Mouse (Mus musculus) layer of hippocampus, postnatal 14 days (tissue): ENCODE data around the gene Tpt1. TPM values are rescaled to one million over a fixed set of nuclear protein-coding genes. Genes with fewer than 3 reads are reported as not detected.
"Not testable (repeated sequence)": the region's sequence is repeated elsewhere in the genome, so short reads cannot be mapped to it uniquely, and the experiment has no call there.

Experiments used
- DNase-seq, 2 experiments: peaks; one replicate each; pipeline ENCODE4 v3.0.0; 2021 to 2022; ENCODE audit warnings: low spot score in 2 of 2, mixed read lengths in 1 of 2
- long read RNA-seq, 2 experiments: library from polyadenylated mRNA; stranded (forward); transcript quantifications; one replicate each; pipeline ENCODE4 v2.0.0; 2021
- total RNA-seq, 2 experiments: library from RNA; stranded (reverse); gene quantifications; 2 replicates each; pipeline ENCODE4 v1.2.3; 2021

Gene Tpt1
- total RNA-seq: 1,000 to 10,000 TPM; 1,171 to 1,217 TPM
- long read RNA-seq, experiment 1, transcript Tpt1-201 (6 exons, 1,169 nt): major isoform, 116 of 142 reads
- long read RNA-seq, experiment 1, partial matches to known transcripts: 4 of 142 reads
- long read RNA-seq, experiment 1, other reads (novel, unspliced or antisense): 18 of 142 reads
- long read RNA-seq, experiment 2, transcript Tpt1-201 (6 exons, 1,169 nt): major isoform, 330 of 368 reads
- long read RNA-seq, experiment 2, partial matches to known transcripts: 10 of 368 reads
- long read RNA-seq, experiment 2, other reads (novel, unspliced or antisense): 26 of 368 reads

DNA sequence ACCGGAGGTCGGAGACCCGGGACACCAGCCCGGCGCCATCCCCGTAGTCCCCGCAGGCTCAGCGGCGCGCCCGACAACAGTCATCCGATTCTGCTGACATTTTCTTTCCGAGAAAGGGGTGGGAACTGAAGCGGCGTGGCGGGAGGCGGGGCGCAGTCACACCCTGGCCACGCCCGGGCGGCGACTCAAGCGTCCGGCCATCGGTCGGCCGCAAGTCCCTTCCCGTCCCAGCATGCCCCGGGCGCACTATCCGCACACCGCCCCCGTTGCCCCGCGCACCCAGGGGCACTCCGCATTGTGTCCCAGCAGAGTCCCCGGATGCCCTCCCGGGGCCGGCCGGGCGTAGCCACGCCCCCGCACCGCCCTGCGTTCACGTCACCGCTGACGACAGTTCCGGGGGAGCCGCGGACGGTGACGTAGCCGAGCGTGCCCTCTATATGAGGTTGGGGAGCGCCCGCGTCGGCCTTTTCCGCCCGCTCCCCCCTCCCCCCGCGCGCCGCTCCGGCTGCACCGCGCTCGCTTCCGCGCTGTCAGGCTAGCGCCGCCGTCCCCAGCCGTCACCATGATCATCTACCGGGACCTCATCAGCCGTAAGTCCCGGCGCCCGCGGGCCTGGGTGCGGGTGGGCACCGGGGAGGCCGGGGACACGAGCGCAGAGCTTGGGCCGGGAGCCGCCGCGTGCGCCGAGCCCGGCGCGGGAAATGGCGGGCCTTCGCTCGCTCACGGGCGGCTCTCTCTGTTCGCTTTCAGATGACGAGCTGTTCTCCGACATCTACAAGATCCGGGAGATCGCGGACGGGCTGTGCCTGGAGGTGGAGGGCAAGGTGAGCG is at the start of gene Tpt1:
Gene Tpt1, plus strand, starts transcription at position 227 of the 831 bp plus-strand sequence.
- peak; percentile 98 to 99 for DNase-seq

DNA sequence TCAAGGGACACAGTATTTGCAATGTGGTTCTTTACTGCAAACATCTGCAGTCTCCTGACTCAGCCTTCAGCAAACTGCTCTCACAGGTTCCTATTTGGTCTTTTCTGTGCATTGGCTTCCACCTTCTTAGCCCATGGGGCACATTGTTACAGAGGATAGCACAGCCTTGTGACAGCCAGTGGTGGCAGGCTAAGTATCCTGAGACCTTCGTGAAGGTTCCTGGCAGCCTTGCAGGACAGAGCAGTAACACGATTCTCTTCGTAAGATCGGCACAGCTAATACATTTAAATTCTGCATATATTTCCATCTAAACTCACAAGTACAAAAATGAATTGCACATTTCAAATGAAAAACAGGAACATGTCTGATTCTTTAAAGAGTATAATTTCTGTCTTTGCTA is 49.0 kb upstream of the Tpt1 start:
- no peak for DNase-seq

DNA sequence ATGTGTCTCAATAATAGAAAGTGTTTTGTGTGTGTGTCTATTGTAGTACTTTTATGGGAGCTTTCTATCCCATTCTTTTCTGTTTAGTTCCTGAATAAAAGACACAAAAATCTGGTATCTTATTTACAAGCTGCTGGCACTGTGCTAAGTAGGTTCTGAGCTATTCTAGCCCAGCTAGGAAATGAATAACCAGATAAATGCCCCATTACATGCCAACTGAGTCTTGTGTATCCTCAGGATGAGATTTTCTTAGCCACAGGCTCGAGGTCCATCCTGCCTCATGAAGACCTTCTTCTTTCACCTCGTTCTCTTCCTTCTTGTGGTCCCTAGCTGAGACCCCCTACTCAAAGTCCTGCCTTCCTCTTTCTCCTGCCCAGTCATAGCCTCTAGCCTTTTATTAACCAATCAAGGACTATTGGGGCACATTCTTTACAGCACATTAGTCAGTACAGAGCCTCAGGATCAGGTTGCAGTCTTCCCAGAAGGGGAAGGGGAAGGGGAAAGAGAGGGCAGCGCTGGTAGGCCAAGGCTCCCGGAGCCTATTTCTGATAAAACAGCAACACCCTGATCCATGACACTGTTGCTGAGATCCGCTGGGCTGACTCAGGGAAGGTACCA is 47.0 kb upstream of the Tpt1 start:
- no peak for DNase-seq

DNA sequence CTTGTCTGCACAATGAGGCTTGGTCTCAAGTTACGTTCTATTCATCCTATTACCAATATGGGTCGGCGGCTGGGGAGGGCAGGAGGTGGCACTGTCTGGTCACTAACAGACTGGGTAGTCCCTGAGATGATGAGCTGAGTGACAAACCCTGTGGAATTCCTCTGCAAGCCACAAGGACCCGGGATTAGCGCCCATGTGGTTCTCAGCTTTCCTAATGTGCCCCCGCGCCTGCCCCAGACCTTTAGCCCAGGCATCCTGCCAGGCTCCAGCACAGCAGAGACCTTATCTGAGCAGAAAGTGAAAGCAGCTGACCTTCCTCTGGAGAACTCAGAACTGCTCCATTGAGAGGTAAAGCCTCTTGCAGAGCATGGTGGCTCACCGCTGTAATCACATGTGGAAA is 37.1 kb upstream of the Tpt1 start:
- no peak for DNase-seq

DNA sequence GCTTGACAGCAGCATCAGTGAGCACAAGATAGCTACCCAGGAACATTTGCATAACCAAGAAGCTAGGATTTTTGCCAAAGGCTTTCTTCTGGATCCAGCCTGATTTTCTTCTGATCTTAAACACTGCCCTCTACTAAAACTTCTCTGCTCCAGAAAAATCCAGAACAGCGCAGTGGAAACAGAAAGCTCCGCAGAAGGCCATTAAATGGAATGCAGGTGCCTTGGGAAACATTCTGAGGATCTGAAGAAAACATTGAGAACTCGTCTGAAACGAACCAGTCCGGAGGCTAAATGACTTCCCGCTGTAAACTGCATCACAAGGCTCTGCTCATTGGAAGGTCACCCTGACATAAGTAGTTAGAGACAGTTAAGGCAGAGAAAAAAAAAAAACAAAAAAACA is 35.0 kb upstream of the Tpt1 start:
- DNase-seq: no peak

DNA sequence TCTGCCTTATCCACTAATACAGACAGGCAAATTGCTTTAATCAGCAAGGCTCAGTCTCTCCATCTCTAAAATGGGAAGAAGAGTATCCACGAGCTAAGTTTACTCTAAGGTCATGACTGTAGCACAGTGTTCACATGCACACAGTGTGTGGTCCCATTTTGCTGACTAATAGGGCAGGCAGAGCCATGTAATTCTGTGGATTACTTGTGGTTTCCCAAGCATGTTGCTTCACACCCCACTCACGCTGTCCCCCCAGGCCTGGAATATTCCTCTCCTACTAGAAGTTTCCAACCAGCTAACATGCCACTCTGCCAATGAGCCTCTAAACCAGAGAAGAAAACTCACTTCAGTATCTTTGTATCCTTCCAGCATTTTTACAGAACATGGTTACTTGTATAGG is 26.4 kb upstream of the Tpt1 start:
- no peak for DNase-seq

DNA sequence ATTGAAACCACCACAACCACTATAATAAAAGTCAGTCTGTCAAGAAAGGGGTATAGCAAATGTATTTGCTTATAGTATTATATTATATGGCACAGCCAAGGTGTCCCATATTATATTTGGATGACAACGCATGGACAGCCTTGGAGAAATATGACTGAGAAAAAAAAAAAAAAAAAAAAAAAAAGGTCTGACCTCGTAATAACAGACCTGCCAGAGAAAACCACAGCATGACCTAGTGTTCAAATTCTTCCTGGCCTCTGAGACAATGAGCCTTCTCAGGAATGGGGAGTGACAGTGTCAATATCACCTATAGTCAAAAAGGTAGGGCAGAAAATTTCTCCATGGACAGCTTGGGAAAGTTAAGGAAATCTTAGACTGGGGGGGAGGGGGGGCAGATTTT is 25.6 kb upstream of the Tpt1 start:
- no peak for DNase-seq

DNA sequence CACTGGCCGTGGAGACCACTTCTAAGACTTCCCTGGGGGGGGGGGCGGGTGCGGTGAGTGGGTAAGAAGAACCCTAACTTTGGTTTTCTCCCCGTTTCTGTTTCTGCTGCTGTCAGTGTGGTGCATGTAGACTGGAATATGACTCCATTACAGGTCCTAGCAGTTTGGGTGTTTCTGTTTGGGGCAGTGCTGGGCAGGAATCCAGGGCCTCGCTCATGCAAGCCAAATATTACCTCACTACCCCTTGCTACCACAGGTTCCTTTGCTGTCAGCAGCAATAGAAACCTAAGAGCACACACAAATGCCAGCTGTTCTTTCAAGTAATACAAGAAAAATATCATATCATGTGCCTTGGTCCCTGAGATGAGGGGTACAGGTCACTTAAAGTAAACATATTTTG is 24.9 kb upstream of the Tpt1 start:
- DNase-seq: no peak

DNA sequence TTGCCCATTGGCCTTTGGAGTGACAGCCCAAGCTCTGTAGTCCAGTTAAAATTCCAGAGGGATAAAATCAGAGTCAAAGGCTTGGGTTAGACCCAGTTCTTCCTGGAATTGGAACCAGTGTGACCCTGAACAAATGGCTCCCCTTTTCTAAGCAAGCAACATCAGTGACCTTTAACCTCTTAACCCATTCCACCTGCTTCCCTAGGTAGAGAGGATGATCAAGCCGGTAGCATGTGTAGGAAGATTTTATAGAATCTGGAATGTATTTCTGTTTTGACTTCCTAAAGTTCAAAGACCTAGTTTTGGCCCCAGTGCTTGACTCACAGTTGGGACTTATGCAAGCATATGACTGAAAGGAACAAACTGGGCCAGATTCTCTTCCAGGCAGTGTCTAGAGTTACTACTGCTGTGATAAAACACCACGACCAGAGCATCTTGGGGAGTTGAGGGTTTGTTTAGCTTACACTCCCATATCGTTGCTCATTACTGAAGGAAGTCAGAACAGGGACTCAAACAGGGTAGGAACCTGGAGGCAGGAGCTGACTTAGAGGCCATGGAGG is 18.0 kb upstream of the Tpt1 start:
- DNase-seq: no peak

DNA sequence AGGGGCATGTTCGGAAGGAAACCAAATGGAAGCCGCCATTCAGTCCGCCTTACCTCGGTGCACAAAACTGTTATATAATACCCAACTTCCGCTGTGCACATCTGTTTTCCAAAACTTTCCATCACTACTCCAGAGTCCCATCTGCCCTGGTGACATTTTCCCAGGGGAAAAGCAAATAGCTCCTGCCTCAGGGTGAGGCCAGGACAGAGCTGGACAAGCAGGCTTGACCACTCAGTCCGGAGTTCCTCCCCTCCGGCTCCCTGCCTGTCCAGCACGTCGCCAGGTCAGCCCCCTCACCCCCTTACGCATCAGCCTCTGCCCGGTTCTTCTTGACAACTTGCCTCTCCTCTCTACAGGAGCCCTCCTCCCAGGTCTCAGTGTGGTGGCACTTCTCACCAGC is 16.7 kb upstream of the Tpt1 start:
- DNase-seq: no peak

DNA sequence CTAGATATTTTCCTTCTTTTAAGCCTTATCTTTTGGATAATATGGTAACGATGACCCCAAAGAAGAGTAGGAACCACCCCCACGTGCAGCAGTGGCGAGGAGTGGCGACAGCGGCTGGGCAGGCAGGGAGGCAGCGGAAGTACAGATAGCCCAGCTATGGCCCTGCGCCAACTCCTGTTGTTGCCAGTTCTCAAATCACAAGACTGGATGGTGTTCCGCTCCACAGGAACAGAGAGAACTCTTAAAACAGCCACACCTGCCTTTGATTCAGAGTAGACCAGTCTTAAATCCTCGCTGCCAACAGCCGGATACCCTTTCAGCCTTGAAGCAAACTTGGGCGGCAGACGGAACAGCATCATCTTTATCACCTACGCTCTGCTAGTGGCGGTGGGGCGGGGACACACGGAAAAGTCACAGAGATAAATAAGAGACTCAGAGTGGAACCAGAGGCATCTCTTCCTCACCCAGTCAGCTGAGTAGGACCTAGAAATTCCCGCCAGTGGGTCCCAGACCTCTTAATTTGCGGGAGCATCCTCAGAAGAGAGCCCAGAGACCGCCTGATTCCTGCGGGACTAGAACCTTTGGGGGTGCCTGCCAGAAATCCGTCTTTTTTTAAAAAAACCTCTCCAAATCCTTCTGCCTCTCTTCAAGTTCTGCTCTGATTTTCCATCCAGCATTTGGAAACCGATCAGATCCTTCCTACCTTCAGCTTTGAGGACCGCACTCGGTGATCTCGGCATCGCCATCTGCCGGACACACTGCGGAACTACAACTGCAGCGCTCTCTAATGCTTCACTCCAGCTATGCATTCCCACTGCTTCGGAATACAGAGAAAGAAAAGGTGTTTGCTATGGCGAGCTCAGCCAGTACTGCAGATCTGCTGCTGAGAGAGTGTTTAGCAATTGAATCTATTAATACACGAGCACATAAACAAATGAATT is 15.8 kb upstream of the Tpt1 start:
- peak; percentile 91 to 95 for DNase-seq

DNA sequence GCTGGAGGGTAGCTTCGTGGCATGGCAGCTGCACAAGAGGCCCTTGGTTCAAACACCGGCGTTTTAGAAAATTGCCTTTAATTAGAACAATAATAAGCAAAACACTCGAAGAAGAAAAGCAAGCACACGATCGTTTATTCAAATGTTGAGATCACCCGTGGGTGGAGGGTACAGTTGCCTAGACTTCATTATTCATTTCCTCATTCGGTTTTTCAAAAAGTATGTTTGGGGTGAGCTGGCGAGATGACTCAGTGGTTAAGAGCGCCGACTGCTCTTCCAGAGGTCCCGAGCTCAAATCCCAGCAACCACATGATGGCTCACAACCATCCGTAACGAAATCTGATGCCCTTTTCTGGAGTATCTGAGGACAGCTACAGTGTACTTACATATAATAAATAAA is 15.1 kb upstream of the Tpt1 start:
- DNase-seq: not testable (repeated sequence)

DNA sequence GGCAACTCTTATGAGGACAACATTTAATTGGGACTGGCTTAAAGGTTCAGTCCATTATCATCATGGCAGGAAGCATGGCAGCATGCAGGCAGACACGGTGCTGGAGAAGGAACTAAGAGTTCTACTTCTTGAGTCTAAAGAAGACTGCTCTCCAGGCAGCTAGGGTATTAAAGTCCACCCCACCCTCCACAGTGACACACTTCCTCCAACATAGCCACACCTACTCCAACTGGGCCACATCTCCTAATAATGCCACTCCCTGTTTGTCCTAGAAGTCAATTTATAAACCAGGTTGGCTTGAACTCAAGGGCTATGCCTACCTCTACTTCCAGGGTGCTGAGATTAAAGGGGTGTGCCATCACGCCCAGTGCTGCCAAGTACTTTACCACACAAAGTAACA is 12.9 kb upstream of the Tpt1 start:
- DNase-seq: no peak

DNA sequence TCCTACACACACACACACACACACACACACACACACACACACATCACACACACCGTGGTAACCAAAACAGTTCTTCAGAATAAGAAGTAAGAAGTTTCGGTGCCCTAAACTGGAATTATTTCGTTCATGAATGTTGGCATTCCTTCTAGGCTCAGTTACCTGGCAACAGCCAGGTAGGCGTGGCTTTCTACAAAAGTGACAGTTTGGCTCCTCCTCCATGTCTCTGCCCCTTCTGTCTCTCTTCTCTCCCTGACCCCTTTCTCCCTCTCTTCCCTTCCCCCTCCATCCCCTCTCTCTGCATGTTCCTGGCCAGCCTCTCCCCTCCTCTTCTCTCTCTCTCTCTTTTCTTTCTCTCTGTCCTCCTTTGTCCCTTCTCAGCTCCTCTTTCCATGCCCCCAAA is 11.9 kb upstream of the Tpt1 start:
- no peak for DNase-seq

DNA sequence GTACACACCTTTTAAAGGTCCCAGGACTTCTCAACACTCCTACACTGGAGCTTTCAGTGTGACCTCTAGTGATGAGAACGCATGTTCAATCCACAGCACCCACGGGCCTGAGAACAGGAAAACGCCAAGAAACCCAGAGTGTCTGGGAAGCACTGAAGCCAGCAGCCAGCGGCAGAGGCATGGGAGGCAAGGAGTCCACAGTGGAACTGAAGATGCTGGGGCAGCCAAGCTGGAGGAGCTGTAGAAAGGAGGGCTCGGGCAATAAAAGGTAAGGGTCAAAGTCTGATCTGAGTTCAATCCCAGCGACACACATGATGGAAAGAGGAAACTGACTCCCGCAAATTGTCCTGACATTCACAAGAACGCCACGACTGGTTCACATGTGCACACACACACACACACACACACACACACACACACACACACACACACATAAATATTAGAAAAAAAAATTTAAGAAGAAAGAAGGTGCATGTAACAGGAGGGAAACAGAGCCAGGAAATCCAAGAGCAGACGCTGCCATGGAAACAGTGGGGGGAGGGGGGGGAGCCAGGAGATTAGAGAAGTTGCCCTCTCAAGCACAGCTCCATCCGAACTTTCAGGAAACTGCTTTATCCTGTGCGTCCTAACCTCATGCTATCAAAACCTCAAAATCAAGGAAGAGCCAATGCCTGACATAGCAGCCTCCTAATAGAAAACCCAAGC is 11.2 kb upstream of the Tpt1 start:
- DNase-seq: no peak

DNA sequence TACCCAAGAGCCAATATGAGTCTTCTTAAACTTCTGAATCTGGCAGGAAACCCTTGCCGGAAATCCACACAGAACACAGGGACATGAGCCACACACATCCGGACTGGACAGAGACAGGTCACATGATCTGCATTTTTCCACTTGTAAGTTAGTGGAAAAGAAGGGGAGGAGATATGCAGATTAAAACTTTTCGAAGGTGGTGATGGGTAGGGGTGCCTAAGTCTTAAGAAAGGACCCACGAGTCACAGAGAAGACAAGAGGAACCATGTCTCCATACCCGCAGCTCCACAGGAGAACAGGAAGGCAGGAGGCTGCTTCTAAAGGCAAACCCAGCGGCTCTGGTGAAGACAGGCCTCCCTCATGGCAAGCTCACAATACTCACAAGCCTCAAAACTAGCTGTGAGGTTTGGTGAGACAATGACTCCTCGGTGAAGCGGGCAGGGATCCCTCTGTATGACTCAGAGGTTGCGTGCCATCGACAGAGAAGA is 10.6 kb upstream of the Tpt1 start:
- DNase-seq: peak; percentile 41 to 60

DNA sequence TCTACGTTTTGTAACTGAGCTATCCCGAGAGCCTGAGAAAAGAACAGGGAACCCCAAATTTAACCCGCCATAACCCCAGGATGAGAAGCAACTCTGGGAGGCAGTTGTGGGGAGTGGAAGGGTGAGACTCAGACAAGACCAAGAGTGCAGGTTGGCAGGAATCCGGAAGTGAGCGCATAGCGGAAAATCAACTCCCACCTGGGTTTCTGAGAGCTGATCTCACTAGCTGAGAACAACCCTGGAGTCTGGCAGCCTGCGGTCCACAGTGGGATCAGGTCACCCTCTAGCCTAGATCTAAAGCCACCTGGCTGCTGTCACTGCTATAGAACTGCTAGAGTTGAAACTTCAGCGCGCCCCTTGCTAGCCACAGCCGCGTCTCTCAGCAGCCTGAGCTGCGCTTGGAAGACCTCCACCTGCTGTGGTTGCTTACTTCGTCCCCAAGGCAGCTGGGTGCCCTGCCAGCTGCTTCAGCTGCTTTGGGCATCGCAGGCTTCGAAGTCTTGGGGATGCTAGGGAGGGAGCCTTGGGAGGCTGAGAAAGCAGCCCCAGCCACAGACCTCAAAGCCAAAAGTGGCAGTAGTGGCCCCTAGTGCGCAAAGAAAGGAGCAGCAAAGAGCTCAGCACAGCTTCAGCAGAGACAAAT is 10.0 kb upstream of the Tpt1 start:
- peak in 1 of 2 experiments; percentile 15 for DNase-seq

DNA sequence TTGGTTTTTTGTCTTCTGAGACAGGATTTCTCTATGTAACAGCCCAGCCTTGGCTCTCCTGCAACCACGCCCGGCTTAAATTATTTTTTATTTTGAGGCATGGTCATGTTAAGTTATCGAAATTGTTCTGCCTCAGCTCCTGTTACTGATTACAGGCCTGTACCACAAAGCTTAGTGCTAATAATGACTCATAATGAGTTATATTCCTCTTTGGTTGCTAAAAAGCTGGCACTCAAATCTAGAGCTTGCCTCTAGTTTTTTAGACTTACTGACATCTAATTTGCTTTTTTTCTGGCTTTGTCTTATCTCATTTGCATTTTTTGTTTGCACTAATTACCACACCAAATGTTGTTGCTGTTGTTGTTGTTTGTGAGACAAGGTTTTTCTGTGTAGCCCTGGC is 8.3 kb upstream of the Tpt1 start:
- no peak for DNase-seq
